Mouse (Mus musculus) brown adipose tissue, adult 24 weeks (tissue): Measurements from ENCODE around the gene Lrrc9. TPM values are rescaled to one million over a fixed set of nuclear protein-coding genes. Genes with fewer than 3 reads are reported as not detected.

Source experiments
- H3K27ac ChIP-seq: fragments of 200-500 bp; replicated peaks from 2 replicates; pipeline ENCODE4 v1.5.1; 2012; ENCODE audit warnings: low read depth, mild to moderate bottlenecking, low read length
- H3K4me1 ChIP-seq: fragments of 200-500 bp; 2 replicates; pipeline ENCODE4 v1.6.1; 2012; ENCODE audit warnings: low read length, mixed read lengths; ENCODE audit not compliant: control insufficient read depth, insufficient read depth, insufficient read length
- H3K4me3 ChIP-seq: fragments of 200-500 bp; 2 replicates; pipeline ENCODE4 v1.5.1; 2012; ENCODE audit warnings: low read depth, mild to moderate bottlenecking, low read length, moderate library complexity; ENCODE audit not compliant: insufficient read depth
- polyA plus RNA-seq: library from polyadenylated mRNA; stranded (reverse); fragments of >200 nt; gene quantifications from 2 replicates; pipeline ENCODE4 v1.2.4, GENCODE M21; 2012; ENCODE audit not compliant: missing spikeins, insufficient read depth, insufficient read length

Gene Lrrc9
- polyA plus RNA-seq, 1 experiment: 1.5 TPM

- Histone ChIP-seq H3K27ac (no peak overlapping the region), H3K4me1 (no peaks in the 10 kb centered on the region), H3K4me3 (no peak overlapping the region)
Observed at GRCm38 (mm10) chr12:72515446-72515845, 73.8 kb downstream of the Lrrc9 start.

GRCm38 (mm10) chr12:72518114-72518728 is 76.6 kb downstream of the Lrrc9 start:
- Histone ChIP-seq H3K4me3 (no peak overlapping the region), H3K27ac (no peak overlapping the region), H3K4me1 (no peaks in the 10 kb centered on the region)

GRCm38 (mm10) chr12:72519352-72519751 is 77.7 kb downstream of the Lrrc9 start:
- no peak overlapping the region for H3K4me3 ChIP-seq
- no peak overlapping the region for H3K27ac ChIP-seq
- no peaks in the 10 kb centered on the region for H3K4me1 ChIP-seq

- no peak overlapping the region for H3K27ac ChIP-seq
- no peak overlapping the region for H3K4me3 ChIP-seq
- no peaks in the 10 kb centered on the region for H3K4me1 ChIP-seq
Observed at GRCm38 (mm10) chr12:72519855-72520254, 78.2 kb downstream of the Lrrc9 start.

- Histone ChIP-seq H3K4me3 (no peak overlapping the region), H3K27ac (no peak overlapping the region), H3K4me1 (no peaks in the 10 kb centered on the region)
Observed at GRCm38 (mm10) chr12:72520645-72521044, 79.0 kb downstream of the Lrrc9 start.

- H3K27ac ChIP-seq: no peak overlapping the region
- H3K4me1 ChIP-seq: no peaks in the 10 kb centered on the region
- H3K4me3 ChIP-seq: no peak overlapping the region
Observed at GRCm38 (mm10) chr12:72525588-72525987, 83.9 kb downstream of the Lrrc9 start.

GRCm38 (mm10) chr12:72532303-72532702 is 90.6 kb downstream of the Lrrc9 start:
- H3K4me1 ChIP-seq: 0 out of 2 replicates have a peak, but pooled peaks cover 2% of the 10 kb centered on the region
- H3K27ac ChIP-seq: no peak overlapping the region
- H3K4me3 ChIP-seq: no peak overlapping the region

GRCm38 (mm10) chr12:72533986-72534385 is 92.3 kb downstream of the Lrrc9 start:
- H3K27ac ChIP-seq: no peak overlapping the region
- 0 out of 2 replicates have a peak, but pooled peaks cover 2% of the 10 kb centered on the region for H3K4me1 ChIP-seq
- no peak overlapping the region for H3K4me3 ChIP-seq

- no peak overlapping the region for H3K27ac ChIP-seq
- no peak overlapping the region for H3K4me3 ChIP-seq
Observed at GRCm38 (mm10) chr12:72535599-72535998, 93.9 kb downstream of the Lrrc9 start.

GRCm38 (mm10) chr12:72536021-72536597 is 94.4 kb downstream of the Lrrc9 start, which contains the start of gene Pcnx4:
Gene Pcnx4 (plus strand): TSS chr12:72536383.
- Histone ChIP-seq H3K4me3 (peak within 1 kb of the TSS; percentile 72), H3K4me1 (0 out of 2 replicates have a peak, but pooled peaks cover 2% of the 10 kb centered on the region), H3K27ac (no peak within 1 kb of the TSS; the same call in 1 of the 2 replicates)

More at GRCm38 (mm10) chr12:72535599-72535998, 93.9 kb downstream of the Lrrc9 start:
- 0 out of 2 replicates have a peak, but pooled peaks cover 2% of the 10 kb centered on the region for H3K4me1 ChIP-seq

- no peak overlapping the region for H3K4me3 ChIP-seq
- no peak overlapping the region for H3K27ac ChIP-seq
- 0 out of 2 replicates have a peak, but pooled peaks cover 2% of the 10 kb centered on the region for H3K4me1 ChIP-seq
Observed at GRCm38 (mm10) chr12:72538571-72538970, 96.9 kb downstream of the Lrrc9 start.

GRCm38 (mm10) chr12:72554347-72554746 is 112.7 kb downstream of the Lrrc9 start:
- no peak overlapping the region for H3K27ac ChIP-seq
- H3K4me3 ChIP-seq: no peak overlapping the region
- no peaks in the 10 kb centered on the region for H3K4me1 ChIP-seq

- Histone ChIP-seq H3K27ac (no peak overlapping the region), H3K4me3 (no peak overlapping the region), H3K4me1 (no peaks in the 10 kb centered on the region)
Observed at GRCm38 (mm10) chr12:72564281-72564795, 122.7 kb downstream of the Lrrc9 start.
